Mouse (Mus musculus) adrenal gland, postnatal 10 days (tissue): ENCODE measurements around the gene Trim41. TPM values are rescaled to one million over a fixed set of nuclear protein-coding genes. Genes with fewer than 3 reads are reported as not detected.
A peak's percentile ranks its signal among the peaks of the same experiment; 100 is the strongest.

Experiments
- DNase-seq: peaks from one replicate; pipeline ENCODE4 v3.0.0; 2021; ENCODE audit warnings: mixed read lengths
- total RNA-seq, 2 experiments: library from RNA; stranded (reverse); gene quantifications; 2 replicates each; pipeline ENCODE4 v1.2.3; 2021

The Trim41 gene
- total RNA-seq, 2 experiments from 2014 or later = 42.3 to 42.7 TPM

GRCm38 (mm10) chr11:48789973-48790823, 27.0 kb downstream of the Trim41 start:
- DNase-seq = peak; percentile 91

- no peak for DNase-seq
These were observed 27.9 kb downstream of the Trim41 start for GRCm38 (mm10) chr11:48789215-48789614.

- peak; percentile 83 for DNase-seq
These were observed 28.7 kb downstream of the Trim41 start for GRCm38 (mm10) chr11:48788311-48789089.

GRCm38 (mm10) chr11:48787455-48788211, 29.5 kb downstream of the Trim41 start:
- DNase-seq = peak; percentile 37

- DNase-seq = no peak
These were observed 34.9 kb downstream of the Trim41 start for GRCm38 (mm10) chr11:48782243-48782642.

- DNase-seq = peak; percentile 56
These were observed 37.7 kb downstream of the Trim41 start for GRCm38 (mm10) chr11:48779450-48779849.

- DNase-seq = no peak
These were observed 39.9 kb downstream of the Trim41 start for GRCm38 (mm10) chr11:48777303-48777702.

- no peak for DNase-seq
These were observed 40.5 kb downstream of the Trim41 start for GRCm38 (mm10) chr11:48776664-48777063.

- peak; percentile 65 for DNase-seq
These were observed 41.7 kb downstream of the Trim41 start for GRCm38 (mm10) chr11:48775483-48775882.

- DNase-seq = peak; percentile 69
These were observed 42.5 kb downstream of the Trim41 start for GRCm38 (mm10) chr11:48774443-48775298.

- peak; percentile 35 for DNase-seq
These were observed 45.5 kb downstream of the Trim41 start for GRCm38 (mm10) chr11:48771691-48772090.

GRCm38 (mm10) chr11:48767195-48767876, 49.8 kb downstream of the Trim41 start:
- no peak for DNase-seq

GRCm38 (mm10) chr11:48764119-48764518, 53.0 kb downstream of the Trim41 start:
- no peak for DNase-seq

GRCm38 (mm10) chr11:48759021-48759420, 58.1 kb downstream of the Trim41 start:
- no peak for DNase-seq

Other genes starting within 250 kb of the Trim41 start
- gene Rack1, start 17.0 kb downstream of the Trim41 start, total RNA-seq = 100 to 1,000 TPM; 805 to 857 TPM
- 10 to 100 TPM in 1 of 2 experiments, 1 to 10 TPM in 1; 5.3 to 12.0 TPM for gene Trim7, start 8.8 kb upstream of the Trim41 start, total RNA-seq
- gene Gm12184, start 9.3 kb upstream of the Trim41 start, total RNA-seq = 1 to 10 TPM; 2.5 to 4.9 TPM
- gene Irgm1, start 54.3 kb upstream of the Trim41 start, total RNA-seq = 10 to 100 TPM; 13.2 to 17.8 TPM
- gene Gm5431, start 84.9 kb upstream of the Trim41 start, total RNA-seq = 1 to 10 TPM; 1.6 to 2.0 TPM
- gene Psme2b, start 128.8 kb upstream of the Trim41 start, total RNA-seq = 10 to 100 TPM in 1 of 2 experiments, 1 to 10 TPM in 1; 5.3 to 11.1 TPM
- under 1 TPM; 0.18 TPM for gene Olfr56, start 161.5 kb upstream of the Trim41 start, total RNA-seq
- gene 9930111J21Rik1, start 162.0 kb upstream of the Trim41 start, total RNA-seq = 1 to 10 TPM; 1.8 to 2.9 TPM
- gene Gm12185, start 174.9 kb upstream of the Trim41 start, total RNA-seq = 1 to 10 TPM; 3.3 to 3.7 TPM
- gene Tgtp1, start 176.8 kb upstream of the Trim41 start, total RNA-seq = 1 to 10 TPM; 1.1 to 2.1 TPM
- 1 to 10 TPM; 3.2 TPM for gene 9930111J21Rik2, start 233.9 kb upstream of the Trim41 start, total RNA-seq
- gene Tgtp2, start 246.9 kb upstream of the Trim41 start, total RNA-seq = 1 to 10 TPM; 1.2 to 1.3 TPM